Mouse (Mus musculus): Measurements from ENCODE around the gene Bax. TPM values are rescaled to one million over a fixed set of nuclear protein-coding genes. Genes with fewer than 3 reads are reported as not detected.

Gene Bax
- polyA plus RNA-seq, 1 experiment from 2014 or later = 185 TPM

DNA sequence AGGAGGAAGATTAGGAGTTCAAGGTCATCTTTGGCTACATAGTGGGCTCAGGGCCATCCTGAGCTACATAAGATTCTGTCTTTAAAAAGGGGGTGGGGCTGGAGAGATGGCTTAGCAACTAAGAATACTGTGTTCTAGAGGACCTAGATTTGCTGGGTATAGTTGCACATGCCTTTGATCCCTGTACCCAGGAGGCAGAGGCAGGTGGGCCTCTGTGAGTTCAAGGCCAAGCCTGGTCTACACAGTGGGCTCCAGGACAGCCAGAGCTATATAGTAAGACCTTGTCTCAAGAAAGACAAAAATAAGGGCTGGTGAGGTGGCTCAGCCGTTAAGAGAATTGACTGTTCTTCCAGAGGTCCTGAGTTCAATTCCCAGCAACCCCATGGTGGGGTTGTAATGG lies 16.7 kb downstream of the Bax start:
- Histone ChIP-seq H3K9ac (ENCODE audit: low read depth, low read length) (no peak overlapping the region), H3K27me3 (replicated peaks; ENCODE audit: control insufficient read depth, insufficient read depth, low read length) (no peaks in the 10 kb centered on the region), H3K27ac (ENCODE audit: low read length) (no peak overlapping the region), H3K4me2 (ENCODE audit: low read depth, low read length) (no peak overlapping the region), H3K4me3 (ENCODE audit: low read length) (no peak overlapping the region), H3K9me3 (ENCODE audit: control insufficient read depth, low read length) (no peaks in the 10 kb centered on the region), H3K36me3 (ENCODE audit: control insufficient read depth, insufficient read depth, low read length) (0 out of 2 replicates have a peak, but pooled peaks cover 4% of the 10 kb centered on the region), H3K4me1 (ENCODE audit: control insufficient read depth, insufficient read depth, low read length) (no peaks in the 10 kb centered on the region)
- ATAC-seq = no peak
- WGBS = 96% methylated on average over 1 of the region's 1 CpGs

DNA sequence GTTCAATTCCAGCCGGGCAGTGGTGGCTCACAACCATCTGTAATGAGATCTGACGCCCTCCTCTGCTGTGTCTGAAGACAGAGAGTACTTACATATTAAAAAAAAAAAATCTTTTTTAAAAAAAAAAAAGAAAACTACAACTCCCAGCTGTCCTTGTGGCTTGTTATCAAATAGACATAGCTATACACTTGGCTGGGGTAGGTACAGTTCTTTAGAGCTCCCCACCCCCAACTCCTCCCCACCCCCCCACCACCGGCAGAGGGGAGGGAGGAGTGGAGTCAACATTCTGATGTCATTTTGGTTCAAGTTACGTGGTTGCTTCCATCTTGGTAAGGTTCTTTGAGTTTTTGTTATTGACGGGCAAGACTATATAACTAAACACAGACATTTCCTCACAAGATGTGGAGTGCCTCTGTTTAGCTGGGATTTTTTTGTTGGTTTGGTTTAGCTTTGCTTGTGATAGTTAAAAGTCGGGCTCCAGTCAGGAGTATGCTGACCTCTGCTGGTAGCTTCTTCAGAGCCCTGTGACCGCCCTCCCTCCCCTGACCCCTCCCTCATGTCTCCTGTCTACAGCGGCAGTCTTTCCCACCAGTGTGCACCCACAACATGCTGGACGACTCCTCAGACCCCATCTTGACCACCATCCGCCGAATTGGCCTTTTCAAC lies 19.2 kb downstream of the Bax start:
- Histone ChIP-seq H3K36me3 (ENCODE audit: control insufficient read depth, insufficient read depth, low read length) (peaks cover 7% of the 10 kb centered on the region; the same call in 1 of the 2 replicates), H3K9ac (ENCODE audit: low read depth, low read length) (no peak overlapping the region), H3K9me3 (ENCODE audit: control insufficient read depth, low read length) (no peaks in the 10 kb centered on the region), H3K4me3 (ENCODE audit: low read length) (no peak overlapping the region), H3K27ac (ENCODE audit: low read length) (no peak overlapping the region), H3K27me3 (replicated peaks; ENCODE audit: control insufficient read depth, insufficient read depth, low read length) (no peaks in the 10 kb centered on the region), H3K4me1 (ENCODE audit: control insufficient read depth, insufficient read depth, low read length) (no peaks in the 10 kb centered on the region), H3K4me2 (ENCODE audit: low read depth, low read length) (no peak overlapping the region)
- WGBS = 39% methylated on average over 11 of the region's 11 CpGs
- peak; percentile 37; the same call in 1 of the 2 replicates for ATAC-seq

DNA sequence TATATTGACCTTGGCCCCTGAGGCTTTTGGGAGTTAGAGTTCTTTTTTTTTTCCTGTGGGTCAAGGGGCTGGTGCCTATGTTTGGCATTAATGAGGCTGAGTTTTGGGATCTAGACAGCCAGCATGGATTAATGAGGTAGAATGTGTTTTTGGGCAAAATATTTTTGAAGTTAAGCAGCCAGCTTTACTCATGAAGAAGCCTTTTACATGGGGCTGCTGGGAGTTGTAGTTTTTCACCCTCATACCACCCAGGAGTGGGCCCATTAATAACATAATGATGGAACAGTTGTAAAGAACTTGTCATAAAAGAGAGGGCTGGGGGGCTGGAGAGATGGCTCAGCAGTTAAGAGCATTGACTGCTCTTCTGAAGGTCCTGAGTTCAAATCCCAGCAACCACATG lies 20.1 kb downstream of the Bax start:
- peaks cover 7% of the 10 kb centered on the region; the same call in 1 of the 2 replicates for H3K36me3 ChIP-seq (ENCODE audit: control insufficient read depth, insufficient read depth, low read length)
- no peak overlapping the region for H3K27ac ChIP-seq (ENCODE audit: low read length)
- no peak for ATAC-seq
- H3K4me1 ChIP-seq (ENCODE audit: control insufficient read depth, insufficient read depth, low read length) = no peaks in the 10 kb centered on the region
- H3K9me3 ChIP-seq (ENCODE audit: control insufficient read depth, low read length) = no peaks in the 10 kb centered on the region
- no peaks in the 10 kb centered on the region for H3K27me3 ChIP-seq (replicated peaks; ENCODE audit: control insufficient read depth, insufficient read depth, low read length)
- no peak overlapping the region for H3K4me3 ChIP-seq (ENCODE audit: low read length)
- no peak overlapping the region for H3K9ac ChIP-seq (ENCODE audit: low read depth, low read length)
- H3K4me2 ChIP-seq (ENCODE audit: low read depth, low read length) = no peak overlapping the region

DNA sequence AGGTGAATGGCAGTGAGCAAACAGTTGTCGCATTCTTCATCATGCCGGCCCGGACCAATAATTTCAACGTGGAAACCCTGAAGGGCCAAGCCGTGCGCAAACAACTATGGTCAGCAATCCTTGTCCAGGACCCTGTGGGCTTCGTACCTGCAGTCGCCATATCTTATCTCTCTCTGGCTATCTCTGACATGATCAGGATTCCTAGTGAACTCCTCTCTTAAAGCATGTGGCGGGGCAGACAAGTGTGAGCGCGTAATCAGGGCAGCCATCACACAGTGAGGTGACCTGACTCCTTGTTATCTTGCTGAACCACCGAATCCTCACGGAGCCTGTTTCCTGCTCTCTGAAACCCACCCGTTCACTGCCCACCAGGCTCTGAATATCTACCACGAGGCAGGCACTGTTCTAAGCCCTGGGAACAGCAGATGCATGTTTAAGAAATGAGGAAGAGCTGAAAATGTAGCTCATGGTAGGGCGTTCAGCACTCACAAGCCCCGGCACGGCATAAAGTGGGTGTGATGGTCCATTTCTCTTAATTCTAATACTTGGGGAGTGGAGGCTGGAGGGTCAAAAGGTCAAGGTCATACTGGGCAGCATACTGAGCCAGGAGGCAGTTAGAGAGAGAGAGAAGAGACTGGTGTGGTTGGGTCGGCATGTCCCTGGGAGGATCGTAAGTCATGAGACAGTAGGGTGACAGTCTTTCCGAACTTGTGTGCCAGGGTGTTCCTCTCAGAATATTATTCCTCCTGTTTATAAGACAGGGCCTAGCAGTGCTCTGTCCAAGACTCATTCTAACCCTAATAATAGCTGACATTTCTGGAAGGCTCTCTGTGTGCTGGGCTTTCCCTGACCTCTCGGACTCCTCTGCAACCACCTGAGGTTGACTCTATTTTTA lies 22.9 kb downstream of the Bax start:
- Histone ChIP-seq H3K36me3 (ENCODE audit: control insufficient read depth, insufficient read depth, low read length) (peaks cover 7% of the 10 kb centered on the region; the same call in 1 of the 2 replicates), H3K27ac (ENCODE audit: low read length) (no peak overlapping the region), H3K9me3 (ENCODE audit: control insufficient read depth, low read length) (no peaks in the 10 kb centered on the region), H3K9ac (ENCODE audit: low read depth, low read length) (no peak overlapping the region), H3K4me1 (ENCODE audit: control insufficient read depth, insufficient read depth, low read length) (no peaks in the 10 kb centered on the region), H3K4me3 (ENCODE audit: low read length) (no peak overlapping the region), H3K27me3 (replicated peaks; ENCODE audit: control insufficient read depth, insufficient read depth, low read length) (no peaks in the 10 kb centered on the region), H3K4me2 (ENCODE audit: low read depth, low read length) (no peak overlapping the region)
- no peak for ATAC-seq
- WGBS = 78% methylated on average over 22 of the region's 22 CpGs

DNA sequence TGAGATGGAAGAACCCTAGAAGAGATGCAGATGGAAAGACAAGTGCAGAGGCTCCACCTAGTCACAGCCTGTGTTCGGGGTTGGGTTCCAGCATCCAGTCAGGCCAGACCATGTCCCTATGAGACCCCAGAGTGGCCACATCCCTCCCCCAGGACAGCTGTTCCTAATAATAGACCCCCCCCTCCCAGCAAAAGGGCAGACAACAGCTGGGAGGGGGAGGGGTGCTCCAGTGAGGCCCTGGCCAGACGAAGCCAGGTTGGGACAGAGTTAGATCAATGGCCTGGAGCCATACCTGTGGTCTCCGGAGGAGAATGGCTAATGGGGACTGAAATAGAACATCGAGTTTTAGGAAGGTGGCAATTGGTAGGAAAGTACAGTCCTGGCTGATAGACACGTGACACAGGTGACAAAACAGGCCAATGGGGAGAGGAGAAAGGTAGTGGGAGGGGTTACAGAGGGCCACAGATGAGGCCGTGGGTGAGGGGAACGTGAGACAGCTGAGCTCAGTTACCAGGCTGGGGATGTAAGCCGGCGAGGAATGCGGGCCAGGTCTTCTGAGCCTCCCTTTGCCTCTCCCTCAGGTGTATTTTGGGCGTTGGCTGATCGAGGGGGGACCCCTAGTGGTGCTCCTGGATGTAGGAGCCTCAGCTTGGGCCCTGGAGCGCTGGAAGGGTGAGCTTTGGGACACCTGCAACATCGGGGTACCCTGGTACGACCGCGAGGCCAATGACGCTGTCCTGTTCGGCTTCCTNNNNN lies 29.0 kb downstream of the Bax start, which contains the start of gene Ruvbl2:
Gene Ruvbl2 (minus strand): TSS at position 576 of the 756 bp plus-strand sequence.
- peak within 1 kb of the TSS; percentile 18; the same call in 1 of the 2 replicates for H3K9ac ChIP-seq (ENCODE audit: low read depth, low read length)
- peak within 1 kb of the TSS; percentile 34 for H3K4me2 ChIP-seq (ENCODE audit: low read depth, low read length)
- no peak for ATAC-seq
- no peak within 1 kb of the TSS for H3K27ac ChIP-seq (ENCODE audit: low read length)
- no peaks in the 10 kb centered on the region for H3K27me3 ChIP-seq (replicated peaks; ENCODE audit: control insufficient read depth, insufficient read depth, low read length)
- peaks cover 33% of the 10 kb centered on the region for H3K4me1 ChIP-seq (ENCODE audit: control insufficient read depth, insufficient read depth, low read length)
- no peaks in the 10 kb centered on the region; the same call in 1 of the 2 replicates for H3K36me3 ChIP-seq (ENCODE audit: control insufficient read depth, insufficient read depth, low read length)
- no peak within 1 kb of the TSS for H3K4me3 ChIP-seq (ENCODE audit: low read length)
- 26% methylated on average over 19 of the region's 19 CpGs for WGBS
- no peaks in the 10 kb centered on the region for H3K9me3 ChIP-seq (ENCODE audit: control insufficient read depth, low read length)

DNA sequence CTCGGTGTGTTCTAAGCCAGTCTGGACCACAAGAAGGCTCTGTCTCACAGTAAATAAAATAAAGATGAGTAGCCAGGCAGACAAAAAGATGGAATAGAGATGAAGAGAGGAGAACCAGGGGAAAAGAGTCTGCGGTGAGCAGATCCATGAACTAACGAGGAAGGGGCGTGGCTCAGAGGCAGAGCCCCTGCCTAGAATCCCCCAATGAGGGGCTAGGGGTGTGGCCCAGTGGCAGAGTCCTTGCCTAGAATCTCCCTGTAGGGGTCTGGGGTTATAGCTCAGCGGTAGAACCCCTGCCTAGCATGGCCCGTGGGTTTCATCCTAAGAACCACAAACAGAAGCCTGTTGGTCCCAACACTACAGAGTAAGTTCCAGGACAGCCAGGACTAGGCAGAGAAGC lies 29.7 kb downstream of the Bax start:
- Histone ChIP-seq H3K9ac (ENCODE audit: low read depth, low read length) (0 out of 2 replicates have a peak overlapping the region, but pooled peaks have one; percentile 91), H3K36me3 (ENCODE audit: control insufficient read depth, insufficient read depth, low read length) (no peaks in the 10 kb centered on the region; the same call in 1 of the 2 replicates), H3K4me2 (ENCODE audit: low read depth, low read length) (no peak overlapping the region), H3K27me3 (replicated peaks; ENCODE audit: control insufficient read depth, insufficient read depth, low read length) (no peaks in the 10 kb centered on the region), H3K4me3 (ENCODE audit: low read length) (no peak overlapping the region), H3K9me3 (ENCODE audit: control insufficient read depth, low read length) (no peaks in the 10 kb centered on the region), H3K27ac (ENCODE audit: low read length) (no peak overlapping the region), H3K4me1 (ENCODE audit: control insufficient read depth, insufficient read depth, low read length) (peaks cover 35% of the 10 kb centered on the region)
- 50% methylated on average over 6 of the region's 6 CpGs for WGBS
- ATAC-seq = no peak

DNA sequence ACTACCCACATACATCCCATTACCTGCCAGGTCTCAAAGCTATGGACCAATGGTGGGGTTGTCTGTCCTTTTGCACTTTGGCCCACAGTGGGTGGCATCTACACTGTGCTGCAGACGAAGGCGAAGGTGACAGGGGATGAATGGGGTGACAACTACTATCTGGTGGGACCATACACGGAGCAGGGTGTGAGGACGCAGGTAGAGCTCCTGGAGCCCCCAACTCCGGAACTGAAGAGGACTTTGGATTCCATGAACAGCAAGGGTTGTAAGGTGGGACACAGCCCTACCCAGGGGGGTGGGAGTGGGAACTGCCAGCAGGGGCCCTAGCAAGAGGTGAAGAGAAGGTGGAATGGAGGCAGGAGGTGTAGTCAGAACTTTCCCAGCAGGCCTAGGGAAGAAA lies 30.3 kb downstream of the Bax start:
- Histone ChIP-seq H3K9me3 (ENCODE audit: control insufficient read depth, low read length) (no peaks in the 10 kb centered on the region), H3K27me3 (replicated peaks; ENCODE audit: control insufficient read depth, insufficient read depth, low read length) (no peaks in the 10 kb centered on the region), H3K4me1 (ENCODE audit: control insufficient read depth, insufficient read depth, low read length) (peaks cover 35% of the 10 kb centered on the region), H3K9ac (ENCODE audit: low read depth, low read length) (peak overlapping the region; percentile 91; the same call in 1 of the 2 replicates), H3K36me3 (ENCODE audit: control insufficient read depth, insufficient read depth, low read length) (no peaks in the 10 kb centered on the region; the same call in 1 of the 2 replicates), H3K4me2 (ENCODE audit: low read depth, low read length) (peak overlapping the region; percentile 72), H3K4me3 (ENCODE audit: low read length) (no peak overlapping the region), H3K27ac (ENCODE audit: low read length) (no peak overlapping the region)
- ATAC-seq = no peak
- WGBS = 90% methylated on average over 5 of the region's 5 CpGs

DNA sequence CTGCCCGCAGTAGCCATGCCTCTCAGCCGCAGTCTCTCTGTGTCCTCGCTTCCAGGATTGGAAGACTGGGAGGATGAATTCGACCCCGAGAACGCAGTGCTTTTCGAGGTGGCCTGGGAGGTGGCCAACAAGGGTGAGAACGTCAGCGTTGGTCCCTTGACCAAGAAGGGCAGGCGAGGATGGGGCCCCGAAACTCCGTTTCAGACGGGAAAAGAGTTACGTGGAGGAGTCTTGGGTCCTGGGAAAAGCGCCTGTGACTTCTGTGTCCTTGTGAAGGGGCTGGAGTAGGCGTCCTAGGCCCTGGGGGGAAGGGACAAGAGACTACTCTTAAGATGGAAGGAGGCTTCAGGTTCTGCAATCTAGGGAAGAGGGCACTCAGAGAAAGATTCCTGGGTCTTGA lies 31.7 kb downstream of the Bax start:
- peak; percentile 4; the same call in 1 of the 2 replicates for ATAC-seq
- Histone ChIP-seq H3K9me3 (ENCODE audit: control insufficient read depth, low read length) (no peaks in the 10 kb centered on the region), H3K4me3 (ENCODE audit: low read length) (peak overlapping the region; percentile 71), H3K4me1 (ENCODE audit: control insufficient read depth, insufficient read depth, low read length) (peaks cover 35% of the 10 kb centered on the region), H3K27ac (ENCODE audit: low read length) (peak overlapping the region; percentile 78), H3K9ac (ENCODE audit: low read depth, low read length) (peak overlapping the region; percentile 91), H3K36me3 (ENCODE audit: control insufficient read depth, insufficient read depth, low read length) (peaks cover 3% of the 10 kb centered on the region; the same call in 1 of the 2 replicates), H3K27me3 (replicated peaks; ENCODE audit: control insufficient read depth, insufficient read depth, low read length) (no peaks in the 10 kb centered on the region), H3K4me2 (ENCODE audit: low read depth, low read length) (peak overlapping the region; percentile 72)
- WGBS = 2% methylated on average over 16 of the region's 16 CpGs
